Mouse (Mus musculus) layer of hippocampus, adult 9-10 months (tissue): ENCODE results near the gene Phf13.

Source experiments
- DNase-seq: peaks from one replicate; pipeline ENCODE4 v3.0.0; 2022; ENCODE audit warnings: low spot score

The Phf13 gene

DNA sequence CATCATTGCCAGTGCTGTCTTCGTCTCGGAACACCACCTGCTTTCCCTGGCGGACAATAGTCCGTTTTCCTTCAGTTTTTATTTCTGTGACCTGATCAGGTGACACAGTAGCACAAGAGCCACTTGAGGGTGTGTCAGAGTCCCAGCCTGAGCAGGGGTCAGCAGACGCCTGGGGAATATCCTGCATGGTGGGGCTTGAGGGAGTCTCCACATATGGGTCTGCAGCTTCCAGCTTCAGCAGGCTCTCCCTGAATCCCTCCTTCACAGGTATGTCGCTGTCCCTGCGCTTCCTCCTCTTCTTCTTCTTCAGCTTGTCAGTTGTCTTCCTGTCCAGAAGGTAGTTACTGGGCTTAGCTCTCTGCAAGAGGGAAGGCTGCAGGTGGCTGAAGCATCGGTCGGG, 4.0 kb downstream of the Phf13 start:
- no peak for DNase-seq

DNA sequence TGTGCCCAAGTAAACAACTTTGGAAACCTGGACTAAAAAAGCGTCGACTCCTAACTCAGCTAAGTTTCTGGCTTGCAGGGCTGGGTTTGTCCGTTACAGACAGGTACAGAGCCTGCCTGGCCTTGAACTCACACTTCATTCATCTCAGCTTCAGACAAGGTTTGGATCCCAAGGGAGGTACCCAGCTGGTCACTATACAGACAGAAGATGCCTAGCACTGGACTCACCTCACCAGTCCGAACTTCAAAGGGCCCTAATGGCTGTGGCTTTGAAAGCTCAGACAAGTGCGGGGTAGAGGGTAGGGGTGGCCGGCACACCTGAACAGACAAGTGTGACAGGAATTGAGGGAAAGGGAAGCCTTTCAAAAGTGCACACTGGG, 7.0 kb downstream of the Phf13 start:
- DNase-seq, result no peak

DNA sequence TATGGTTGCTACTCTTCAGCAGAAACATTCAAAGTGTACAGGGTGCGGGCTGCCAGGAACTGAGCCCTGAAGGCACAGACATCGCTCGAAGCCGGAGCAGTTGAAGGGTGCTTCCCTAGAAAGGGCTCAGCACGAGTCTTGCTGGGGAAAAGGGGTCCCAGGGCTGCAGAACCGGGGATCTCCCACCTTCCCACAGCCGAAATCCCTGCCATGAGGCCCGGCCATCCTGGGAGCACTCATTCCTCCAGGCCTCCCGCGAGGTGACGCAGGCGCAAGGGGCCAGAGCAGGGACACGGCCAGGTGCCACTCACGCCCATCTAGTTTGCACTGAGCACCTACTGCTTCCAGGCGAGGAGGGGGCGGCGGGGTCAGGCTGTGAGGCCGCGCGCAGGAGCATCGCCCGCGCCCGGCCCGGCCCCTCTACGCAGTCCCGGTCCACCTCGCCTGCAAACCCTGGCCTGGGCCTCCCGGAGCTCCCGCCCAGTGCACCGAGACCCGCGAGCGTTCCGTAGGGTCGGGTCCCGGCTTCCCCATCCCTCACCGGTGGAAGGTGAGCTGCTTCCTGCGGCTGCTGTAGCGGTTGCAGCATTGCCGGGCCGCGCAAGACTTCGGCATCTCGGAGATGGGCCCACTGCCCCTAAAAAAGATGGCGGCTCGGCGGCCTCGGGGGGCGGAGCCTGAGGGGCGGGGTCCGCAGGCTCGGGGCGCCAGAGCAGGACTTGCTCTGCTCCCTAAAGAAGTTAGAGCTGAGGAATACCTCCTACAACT, 7.5 kb downstream of the Phf13 start, which contains the start of gene Thap3:
TSS of gene Thap3 (minus strand) at position 656 of the 768 bp plus-strand sequence.
- no peak for DNase-seq

DNA sequence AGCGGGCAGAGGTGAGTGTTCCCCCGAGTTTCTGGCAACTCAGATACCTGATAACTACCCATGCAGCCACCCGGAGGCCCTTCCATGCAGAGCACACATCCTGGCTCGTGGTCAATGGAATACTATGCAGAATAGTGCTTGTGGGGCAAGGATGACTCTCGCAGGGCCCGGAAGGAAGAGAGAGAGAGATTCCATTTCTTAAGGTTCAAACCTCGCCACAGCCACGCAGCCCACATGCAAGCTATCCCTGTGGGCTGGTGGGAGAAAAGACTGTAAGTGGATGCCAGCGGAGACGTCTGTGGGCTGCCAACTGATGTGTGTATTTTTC, 8.1 kb downstream of the Phf13 start:
- no peak for DNase-seq

DNA sequence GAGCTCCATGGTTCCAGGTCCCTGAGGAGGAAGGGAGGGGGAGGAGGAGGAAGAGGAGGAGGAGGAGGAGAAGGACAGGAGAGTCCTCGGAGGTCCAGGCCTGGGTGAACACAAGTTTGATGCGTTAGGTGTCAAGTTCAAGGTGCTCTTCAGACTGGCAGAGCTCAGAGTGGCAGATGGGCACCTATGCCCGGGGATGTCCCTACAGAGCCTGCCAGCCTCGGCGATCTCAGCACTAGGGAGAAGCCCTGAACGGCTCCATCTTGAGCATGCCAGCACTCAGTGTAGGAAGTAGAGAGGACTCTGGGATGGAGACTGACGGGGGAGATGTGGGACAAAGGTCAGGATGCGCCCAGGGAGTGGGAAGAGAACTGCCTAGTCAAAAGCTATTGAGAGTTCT, 9.4 kb downstream of the Phf13 start:
- DNase-seq, result no peak

DNA sequence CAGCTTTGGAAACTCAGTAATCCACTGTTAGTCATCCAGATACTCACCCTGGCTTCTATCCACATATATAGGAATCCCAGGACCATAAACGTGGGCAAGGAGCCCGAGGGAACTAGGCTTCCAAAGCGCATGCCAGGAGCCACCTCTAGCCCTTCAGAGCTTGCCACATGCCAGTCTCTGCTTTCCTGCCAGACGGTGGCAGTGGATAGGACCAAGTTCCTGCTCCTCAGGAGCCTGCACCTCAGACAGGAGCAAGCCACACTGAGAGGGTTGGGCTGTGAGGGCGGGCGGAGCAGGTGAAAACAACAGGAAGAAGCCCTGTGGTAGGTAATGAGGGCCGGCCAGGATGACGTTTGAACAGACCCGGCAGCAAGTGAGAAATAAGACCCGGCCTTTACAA, 10.2 kb downstream of the Phf13 start:
- DNase-seq, result no peak

DNA sequence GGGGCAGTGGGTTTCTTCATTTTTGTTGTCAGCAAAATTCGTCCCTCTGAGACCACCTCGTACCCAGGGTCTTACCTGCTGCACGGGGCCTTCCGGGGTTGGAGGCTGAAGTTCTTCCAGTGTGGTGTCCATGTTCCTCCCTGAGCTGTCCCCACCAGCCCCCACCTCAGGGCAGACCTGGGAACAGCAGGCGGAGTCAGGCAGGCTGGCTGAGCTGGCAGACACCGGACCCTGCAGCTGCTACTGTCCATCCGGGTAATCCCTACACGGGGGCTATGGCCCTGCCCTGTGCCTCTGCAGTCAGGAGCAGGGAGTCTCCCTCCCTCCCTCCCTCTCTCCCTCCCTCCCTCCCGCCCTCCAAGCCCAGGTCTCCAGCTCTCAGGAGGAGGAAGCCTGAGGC, 12.5 kb downstream of the Phf13 start:
- DNase-seq, result no peak

DNA sequence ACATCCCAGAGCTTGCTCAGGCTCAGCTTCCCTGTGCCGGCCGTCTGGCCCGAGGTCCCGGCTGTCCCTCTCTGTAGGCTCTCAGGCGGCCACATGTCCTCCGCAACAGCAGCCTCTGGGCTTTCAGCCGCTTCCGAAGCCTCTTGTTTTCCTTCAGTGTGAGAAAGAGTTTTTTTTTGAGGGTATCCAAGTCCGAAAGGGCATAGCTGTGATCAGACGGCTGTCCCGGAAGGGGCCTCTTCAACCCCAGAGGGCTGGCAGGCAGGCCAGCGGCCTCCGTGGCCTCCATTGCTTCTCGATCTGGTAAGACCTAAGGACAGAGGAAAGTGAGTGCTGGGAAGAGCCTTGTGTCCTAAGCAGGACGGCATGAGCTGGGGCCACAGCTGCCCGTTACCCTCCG, 13.0 kb downstream of the Phf13 start:
- DNase-seq, result no peak

DNA sequence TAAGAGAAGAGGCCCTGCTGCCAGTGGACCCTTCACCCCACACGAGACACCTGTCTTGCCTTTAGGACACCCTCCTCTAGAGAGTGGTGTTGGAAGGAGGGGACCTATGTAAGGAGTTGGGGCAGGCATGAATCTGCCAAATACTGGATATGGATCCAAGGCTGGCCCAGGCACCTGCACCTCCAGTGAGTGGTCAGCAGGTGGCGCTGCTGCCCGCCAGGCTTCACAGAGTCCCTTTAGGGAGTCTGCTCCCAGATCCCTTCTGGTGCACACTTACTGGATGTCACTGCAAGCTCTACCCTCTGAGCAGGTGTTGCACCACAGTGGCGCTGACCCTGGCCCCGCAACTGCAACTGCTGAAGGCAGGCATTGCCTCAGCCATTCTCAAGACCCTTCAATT, 14.7 kb downstream of the Phf13 start:
- DNase-seq, result peak; percentile 72

DNA sequence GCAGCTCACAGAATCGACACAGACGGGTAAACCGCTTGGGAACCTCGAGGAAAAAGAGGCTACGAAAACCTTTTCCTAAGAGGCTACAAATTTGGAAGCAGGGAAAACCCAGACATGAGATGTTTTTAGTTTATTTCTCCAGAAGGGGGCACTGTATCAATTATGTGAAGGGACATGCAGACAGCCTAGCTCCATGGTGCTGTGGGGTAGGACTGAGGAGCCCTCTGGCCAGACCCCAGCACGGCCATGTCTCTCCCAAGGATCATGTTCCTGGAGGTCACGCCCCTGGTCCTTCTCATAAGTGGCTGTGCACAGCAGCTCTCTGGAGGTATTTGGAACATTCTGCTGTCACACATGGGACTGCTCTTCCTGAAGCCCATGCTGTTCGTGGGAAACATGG, 15.4 kb downstream of the Phf13 start:
- no peak for DNase-seq

DNA sequence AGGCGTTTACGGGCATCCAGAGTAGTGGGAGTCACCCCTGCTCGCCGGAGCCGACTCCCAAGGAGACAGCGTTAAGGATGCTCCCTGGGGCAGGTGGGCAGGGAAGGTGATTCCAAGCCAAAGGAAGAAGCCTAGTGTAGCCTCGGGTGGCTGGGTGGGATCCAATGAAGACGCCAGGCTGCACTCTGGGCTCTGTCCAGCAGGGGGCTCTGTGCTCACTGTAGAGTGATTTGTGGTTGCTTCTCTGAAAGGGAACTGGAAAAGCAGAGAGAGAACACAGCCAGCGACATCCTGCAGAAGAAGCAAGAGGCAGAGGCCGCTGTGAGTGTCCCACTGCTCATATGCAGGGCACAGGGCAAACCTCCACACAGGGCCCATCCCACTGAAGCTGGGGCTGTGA, 18.3 kb downstream of the Phf13 start:
- DNase-seq, result peak; percentile 88

DNA sequence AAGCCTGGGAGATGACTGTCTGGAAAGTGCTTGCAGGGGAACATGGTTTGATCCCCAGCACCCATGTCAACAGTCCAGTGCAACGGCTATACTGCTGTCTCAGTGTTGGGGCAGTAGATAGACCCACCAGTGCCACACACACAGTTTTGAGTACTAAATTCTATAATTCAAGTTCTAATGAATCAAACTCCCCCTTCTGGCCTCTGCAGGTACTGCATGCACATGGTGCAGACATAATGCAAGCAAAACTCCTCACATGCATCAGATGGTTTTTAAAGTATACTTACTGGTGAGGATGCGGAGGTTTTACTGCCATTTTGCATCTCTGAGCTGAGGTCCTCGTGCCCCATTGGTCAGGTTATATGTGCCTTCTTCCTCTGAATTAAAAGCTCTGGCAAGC, 20.6 kb downstream of the Phf13 start:
- DNase-seq, result no peak

DNA sequence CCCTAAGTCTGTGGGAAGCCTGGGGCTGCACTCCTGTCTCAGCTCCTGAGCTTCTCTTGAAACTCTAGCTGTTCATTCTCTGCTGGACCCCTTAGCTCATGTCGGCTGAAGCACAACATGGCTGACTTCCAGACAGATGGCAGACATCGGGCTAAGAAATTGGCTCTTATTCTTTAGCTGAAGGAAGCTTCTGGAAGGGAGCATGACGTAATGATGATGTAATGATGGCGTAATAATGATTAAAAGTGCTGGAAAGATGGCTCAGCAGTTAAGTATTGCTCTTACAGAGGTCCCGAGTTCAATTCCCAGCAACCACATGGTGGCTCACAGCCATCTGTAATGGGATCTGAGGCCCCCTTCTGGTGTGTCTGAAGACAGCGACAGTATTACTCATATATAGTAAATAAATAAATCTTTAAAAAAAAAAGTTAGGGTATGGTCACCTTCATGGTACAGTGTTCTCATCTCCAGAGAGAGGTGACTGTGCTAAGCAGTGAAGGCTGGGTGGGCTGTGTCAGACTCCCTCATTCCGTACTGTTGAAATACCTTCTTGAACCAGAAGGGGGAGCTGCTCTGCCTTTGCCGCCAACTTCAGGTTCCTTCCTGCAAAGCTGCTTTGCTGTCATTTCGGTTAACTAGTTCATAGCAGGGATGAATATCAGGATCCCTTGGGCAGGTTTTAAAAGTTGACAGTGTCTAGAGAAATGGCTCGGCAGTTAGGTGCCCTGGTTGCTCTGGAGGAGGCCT, 23.7 kb downstream of the Phf13 start:
- DNase-seq, result no peak

DNA sequence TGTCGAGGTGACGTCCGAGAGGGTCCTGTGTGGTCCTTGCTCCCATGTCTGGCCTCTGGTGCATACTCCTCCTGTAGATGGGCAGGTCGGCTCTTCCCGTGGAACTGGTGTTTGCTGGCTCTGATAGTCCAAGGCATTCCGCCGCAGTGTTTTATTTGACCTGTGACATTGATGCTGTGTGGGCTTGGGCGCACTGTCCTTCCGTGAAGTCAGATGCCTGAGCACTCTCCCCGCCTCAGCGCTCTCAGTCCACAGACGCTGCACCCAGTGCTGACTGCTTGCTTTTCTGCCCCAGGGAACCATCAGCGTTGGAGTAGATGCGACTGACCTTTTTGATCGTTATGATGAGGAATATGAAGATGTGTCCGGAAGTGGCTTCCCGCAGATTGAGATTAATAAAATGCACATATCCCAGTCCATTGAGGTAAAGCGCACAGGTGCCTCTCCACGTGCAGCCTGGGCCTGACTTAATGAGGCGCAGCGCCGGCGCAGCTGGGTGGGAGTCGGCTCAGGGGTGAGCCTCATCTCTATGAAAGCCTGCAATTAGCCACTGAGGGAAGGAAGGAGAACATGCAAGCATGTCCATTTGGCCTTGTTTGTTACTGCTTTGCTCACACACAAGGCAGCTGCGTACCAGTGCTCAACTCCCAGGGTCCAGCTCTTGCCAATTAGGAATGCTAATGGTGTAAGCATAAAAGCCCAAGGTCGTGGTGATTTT, 27.7 kb downstream of the Phf13 start:
- DNase-seq, result no peak

DNA sequence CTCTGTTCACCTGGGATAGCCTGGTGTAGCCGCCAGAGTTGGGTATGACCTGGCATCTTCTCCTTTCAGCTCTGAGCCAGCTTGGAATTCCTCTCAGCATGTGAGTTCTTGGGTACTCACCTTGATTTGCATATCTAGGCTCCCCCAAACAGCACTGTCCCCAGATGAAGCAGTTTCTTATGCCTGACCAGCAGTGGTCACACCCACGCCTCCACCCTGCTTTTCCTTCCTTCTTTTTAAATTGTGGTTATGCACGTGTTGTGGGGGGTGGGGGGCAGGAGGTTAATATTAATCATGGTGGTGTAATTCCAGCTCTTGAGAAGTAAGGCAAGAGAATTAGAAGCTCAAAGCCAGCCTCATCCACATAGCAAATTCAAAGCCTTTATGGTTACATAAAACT, 33.2 kb downstream of the Phf13 start:
- no peak for DNase-seq

DNA sequence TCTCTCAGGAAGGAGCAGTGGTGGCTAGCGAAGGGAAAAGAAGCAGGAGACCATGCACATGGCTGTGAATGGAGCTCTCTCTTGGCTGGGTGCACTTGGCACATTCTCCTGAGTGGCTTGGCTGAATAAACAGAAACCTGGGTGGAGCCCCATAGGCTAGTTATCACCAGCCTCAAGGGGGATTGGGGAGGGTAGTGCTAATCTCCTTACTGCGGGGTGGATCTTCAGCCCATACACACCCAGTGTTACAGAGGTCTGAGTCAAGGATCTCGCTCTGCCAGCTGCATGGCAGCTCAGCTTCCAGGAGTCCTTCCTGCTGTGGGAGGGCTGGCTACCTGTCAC, 35.6 kb downstream of the Phf13 start:
- no peak for DNase-seq

DNA sequence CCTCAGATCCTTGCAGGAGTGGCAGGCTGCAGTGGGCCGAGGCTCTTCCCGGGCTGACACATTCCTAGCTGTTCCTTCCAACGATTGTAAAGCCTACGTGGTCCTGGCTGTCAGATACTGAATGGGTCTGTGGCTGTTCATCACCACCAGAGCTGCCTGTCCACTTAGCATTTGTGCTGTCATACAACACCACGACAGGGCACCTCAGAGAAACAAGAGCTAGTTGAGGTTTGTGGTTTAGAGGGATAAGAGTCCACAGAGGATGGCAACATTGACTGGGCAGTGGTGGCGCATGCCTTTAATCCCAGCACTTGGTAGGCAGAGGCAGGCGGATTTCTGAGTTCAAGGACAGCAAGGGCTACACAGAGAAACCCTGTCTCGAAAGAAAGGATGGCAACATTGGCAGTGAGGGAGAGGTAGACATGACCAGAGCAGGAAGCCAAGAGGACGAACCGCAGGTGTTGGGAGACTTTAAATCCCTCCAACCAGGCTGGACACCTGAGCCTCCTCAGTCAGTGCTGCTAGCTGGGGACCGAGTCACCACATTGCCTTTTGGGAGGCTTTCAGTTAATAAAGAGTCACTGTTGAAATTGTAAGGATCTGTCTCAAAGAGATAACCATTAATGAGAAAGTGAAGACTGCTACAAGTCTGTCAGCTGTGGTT, 36.1 kb downstream of the Phf13 start:
- DNase-seq, result no peak

DNA sequence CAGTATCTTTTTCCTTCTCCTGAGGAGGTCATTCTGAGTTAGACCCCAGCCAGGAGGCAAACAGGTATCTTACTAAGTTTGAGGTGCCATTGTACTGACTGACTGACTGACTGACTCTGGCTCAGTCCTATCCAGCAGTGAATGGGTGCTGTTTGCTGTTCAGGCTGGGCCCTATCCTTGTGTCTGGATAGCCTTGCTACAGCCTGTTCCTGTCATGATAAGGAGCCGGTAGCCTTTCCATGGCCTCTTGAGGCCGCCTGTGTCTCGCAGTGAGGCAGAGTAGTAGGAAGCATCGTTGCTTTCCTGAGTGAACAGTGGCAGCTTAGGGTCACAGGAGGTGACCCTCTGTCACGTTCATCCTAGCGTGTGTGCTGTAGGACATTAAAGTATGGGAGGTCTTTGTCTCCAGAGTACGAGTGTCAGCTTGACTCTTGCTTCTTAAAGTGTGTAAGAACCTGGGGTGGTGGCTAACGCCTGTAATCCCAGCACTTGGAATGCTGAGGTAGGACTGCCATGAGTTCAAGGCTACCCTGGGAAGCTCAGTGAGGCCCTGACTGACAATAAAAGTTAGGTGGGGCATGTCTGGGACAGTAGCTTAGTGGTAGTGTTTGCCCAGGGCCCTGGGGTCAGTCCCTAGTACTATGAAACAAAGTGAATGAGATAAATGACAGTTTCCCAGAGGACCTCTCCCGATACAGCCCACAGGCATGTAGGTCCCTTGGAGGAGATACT, 38.3 kb downstream of the Phf13 start:
- no peak for DNase-seq

DNA sequence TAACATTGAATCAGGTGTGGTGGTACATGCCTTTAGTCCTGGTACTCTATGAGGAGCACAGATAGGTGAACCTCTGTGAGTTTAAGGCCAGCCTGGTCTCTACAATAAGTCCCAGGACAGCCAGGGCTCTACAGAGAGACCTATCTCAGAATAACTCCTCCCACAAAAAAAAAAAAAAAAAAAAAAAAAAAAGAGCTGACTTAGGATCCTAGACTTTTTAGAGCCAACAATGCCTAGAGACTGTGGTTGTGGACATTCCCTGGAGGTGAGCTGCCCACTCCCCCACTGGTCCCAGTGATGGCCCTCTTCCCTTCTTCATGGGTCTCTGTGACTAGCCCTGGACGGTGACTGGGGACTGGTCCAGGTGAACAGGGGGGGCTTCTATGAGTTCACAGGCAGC, 40.3 kb downstream of the Phf13 start:
- DNase-seq, result no peak

DNA sequence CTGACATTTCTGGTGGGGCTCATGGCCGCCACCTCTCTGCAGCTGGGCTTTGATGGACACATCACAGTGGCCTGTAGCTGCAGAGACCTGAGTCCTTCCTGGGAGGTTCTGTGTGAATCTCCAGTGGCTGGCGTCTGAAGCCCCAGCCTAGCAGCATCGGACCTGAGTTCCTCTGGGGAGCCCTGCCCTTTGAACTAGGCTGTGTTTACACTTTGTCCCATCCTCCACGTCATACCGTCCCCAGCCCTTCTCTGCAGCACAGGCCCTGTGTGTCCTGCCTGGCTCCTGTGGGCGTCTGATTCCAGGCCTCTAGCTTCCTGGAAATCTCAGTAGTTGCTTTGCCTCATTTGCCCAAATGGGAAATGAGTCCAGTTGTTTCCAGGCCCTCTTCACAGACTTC, 42.8 kb downstream of the Phf13 start:
- no peak for DNase-seq

DNA sequence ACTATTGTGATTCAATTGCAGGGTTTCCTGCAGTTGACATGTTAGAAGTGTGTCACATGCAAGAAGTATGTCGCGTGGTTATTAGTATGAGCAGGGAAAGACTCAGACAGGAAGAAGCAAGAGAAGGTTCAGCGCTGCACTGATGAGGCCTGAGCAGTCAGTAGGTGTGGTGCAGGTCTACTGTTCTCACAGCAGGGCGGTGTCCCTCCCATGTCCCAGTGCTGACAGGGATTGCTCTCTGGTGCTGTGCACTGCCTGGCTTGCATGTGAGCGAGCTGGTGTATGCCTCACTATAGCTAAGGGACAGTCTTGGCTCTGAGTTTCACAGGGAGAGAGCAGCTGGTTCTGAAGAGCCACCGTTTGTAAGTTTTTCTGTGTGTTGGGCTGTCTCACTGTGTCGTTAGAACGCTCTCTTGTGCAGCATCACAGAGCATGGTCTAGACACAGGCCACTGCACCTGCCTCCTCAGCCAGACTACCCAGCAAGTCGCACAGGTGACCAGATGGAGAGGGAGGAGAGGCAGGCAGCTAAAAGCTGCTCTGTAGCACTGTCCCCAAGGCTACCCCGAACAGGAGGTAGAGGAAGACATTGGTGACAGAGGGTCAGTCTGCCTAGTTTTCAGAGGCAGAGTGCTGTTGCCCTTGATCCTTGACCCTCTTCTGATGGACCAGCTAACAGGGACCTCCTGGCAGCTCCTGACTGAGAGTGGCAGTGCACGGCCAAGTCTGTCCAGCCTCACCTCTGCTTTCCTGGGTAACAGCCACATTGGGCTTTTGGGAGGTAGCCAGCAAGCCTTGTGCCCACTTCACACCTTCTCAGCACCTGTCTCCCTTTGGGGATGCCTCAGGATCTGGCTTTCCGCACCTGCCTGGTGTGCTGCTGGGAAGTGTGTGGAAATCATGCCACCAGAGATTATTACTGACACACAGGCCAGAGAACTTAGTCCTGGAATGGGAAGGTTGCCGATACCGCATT, 47.3 kb downstream of the Phf13 start:
- no peak for DNase-seq
